Mouse (Mus musculus) yolk sac, embryonic 10.5 days (tissue): ENCODE results near the gene Cavin1.

Source experiments
- DNase-seq: peaks from one replicate; pipeline ENCODE4 v3.0.0-alpha.2; 2017; ENCODE audit warnings: low spot score

Gene Cavin1

GRCm38 (mm10) chr11:100914415-100914814 lies 56.3 kb downstream of the Cavin1 start:
- DNase-seq: no peak

GRCm38 (mm10) chr11:100912401-100913155 lies 58.1 kb downstream of the Cavin1 start:
- no peak for DNase-seq

GRCm38 (mm10) chr11:100908567-100908966 lies 62.1 kb downstream of the Cavin1 start:
- DNase-seq: no peak

- DNase-seq: no peak
Observed at GRCm38 (mm10) chr11:100908112-100908511, 62.6 kb downstream of the Cavin1 start.

- no peak for DNase-seq
Observed at GRCm38 (mm10) chr11:100906885-100907284, 63.8 kb downstream of the Cavin1 start.
